Mouse (Mus musculus): ENCODE results near the gene Frs2. TPM values are rescaled to one million over a fixed set of nuclear protein-coding genes. Genes with fewer than 3 reads are reported as not detected.

Gene Frs2
- 13.7 TPM for polyA plus RNA-seq (2014; fragmentation: Illumina TruSeq; extraction: RNeasy Lipid Tissue Mini Kit (QIAGEN cat#74804); ENCODE audit: low read depth, low replicate concordance)

DNA sequence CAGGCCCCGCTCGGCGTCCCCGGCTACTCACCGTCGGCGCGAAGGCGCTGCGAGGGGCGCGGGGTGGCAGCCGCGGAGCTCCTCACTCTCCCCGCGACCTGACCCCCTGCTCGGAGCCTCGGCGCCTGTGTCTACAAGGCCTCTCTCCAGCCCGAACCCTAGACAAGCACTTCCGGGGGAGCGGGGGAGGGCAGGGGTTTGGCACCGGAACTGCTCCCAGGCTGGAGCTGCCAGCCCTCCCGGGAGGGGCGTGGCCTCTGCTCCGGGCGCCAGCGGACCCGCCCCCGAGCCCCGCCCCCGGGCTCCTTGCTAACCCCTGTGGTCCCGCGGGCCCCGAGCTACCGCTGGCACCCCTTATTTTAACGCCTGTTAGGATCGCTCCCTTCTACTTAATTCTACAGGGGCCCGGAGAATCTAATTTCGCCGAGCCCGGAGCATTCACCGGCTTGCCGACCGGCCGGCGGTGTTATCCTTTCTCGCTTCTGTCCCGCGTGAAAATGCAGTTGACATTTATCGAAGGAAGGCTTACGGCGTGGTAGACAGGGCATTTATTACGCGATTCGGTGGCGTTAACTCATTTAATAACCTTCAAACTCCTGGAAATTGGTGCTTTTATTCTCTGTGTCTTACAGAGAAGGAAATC lies at the start of gene Frs2:
TSS of gene Frs2 (minus strand) at position 174 of the 643 bp plus-strand sequence.

DNA sequence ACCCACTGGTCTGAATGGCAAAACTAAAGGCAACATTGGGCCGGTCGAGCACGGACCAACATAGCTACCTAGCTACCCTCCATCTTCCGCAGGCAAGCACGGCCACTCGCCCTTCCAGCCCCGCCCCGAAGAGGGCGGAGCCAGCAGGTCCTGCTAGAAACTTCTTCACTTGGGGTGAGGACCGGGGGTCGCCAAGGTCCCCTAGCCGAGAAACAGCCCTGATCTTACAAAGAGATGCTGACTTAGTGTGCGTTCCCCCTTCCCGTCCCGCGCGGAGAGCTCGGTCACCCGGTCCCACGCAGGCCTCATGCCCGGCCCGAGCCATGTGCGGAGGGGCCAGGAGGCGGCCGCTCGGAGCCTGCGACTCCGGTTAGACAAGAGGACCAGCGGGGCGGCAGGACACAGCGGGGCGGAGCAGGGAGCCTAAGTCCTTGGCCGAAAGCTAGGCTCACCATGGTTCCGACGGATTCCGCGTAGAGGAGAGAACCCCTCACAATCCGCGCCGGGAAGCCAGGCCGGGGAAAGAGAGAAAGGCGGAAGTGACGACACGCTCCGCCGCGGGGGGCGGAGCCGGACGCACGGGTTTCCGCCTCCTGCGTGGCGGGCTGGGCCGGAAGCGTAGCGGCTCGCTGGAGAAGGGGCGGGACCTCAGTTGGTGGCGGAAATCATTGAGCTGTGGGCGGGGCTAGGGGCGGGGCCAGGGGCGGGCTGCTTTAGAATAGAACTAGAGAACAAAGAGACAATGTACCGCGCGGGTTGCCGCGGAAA lies 84.9 kb downstream of the Frs2 start, which contains the start of gene Cct2:
TSS of gene Cct2 (minus strand) at position 561 of the 768 bp plus-strand sequence.

DNA sequence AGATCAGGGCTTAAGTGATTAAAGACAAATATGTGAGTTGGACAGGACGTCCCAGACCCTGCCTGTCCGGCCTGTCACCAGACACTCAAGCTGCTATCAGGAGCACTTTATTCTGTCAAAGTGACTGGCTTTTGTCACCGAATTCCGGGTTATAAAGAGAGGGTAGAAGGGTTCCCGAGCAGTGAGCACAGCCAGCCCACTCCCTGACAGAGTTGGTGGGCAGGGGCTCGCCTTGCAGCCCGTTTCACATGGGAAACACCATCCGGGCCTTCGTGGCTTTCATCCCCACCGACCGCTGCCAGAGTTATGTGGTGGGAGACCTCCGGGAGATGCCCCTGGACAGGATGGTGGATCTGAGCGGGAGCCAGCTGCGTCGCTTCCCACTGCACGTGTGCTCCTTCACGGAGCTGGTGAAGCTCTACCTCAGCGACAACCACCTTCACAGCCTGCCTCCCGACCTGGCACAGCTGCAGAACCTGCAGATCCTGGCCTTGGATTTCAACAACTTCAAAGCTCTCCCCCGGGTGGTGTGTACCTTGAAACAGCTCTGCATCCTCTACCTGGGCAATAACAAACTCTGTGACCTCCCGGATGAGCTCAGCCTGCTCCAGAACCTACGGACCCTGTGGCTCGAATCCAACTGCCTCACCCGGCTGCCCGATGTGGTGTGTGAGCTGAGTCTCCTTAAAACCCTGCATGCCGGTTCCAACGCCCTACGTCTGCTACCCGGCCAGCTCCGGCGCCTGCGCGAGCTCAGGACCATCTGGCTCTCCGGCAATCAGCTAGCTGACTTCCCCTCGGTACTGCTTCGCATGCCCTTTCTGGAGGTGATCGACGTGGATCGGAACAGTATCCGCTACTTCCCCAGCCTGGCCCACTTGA lies 102.9 kb downstream of the Frs2 start, which contains the start of gene Lrrc10:
TSS of gene Lrrc10 (plus strand) at position 167 of the 882 bp plus-strand sequence.

Other genes with a start within 250 kb of the Frs2 start
- gene Rab3ip, start 197.8 kb downstream of the Frs2 start, polyA plus RNA-seq (2014; fragmentation: Illumina TruSeq; extraction: RNeasy Lipid Tissue Mini Kit (QIAGEN cat#74804); ENCODE audit: low read depth, low replicate concordance) = 11.9 TPM
- gene Gm10271, start 175.9 kb downstream of the Frs2 start, polyA plus RNA-seq (2014; fragmentation: Illumina TruSeq; extraction: RNeasy Lipid Tissue Mini Kit (QIAGEN cat#74804); ENCODE audit: low read depth, low replicate concordance) = not detected
- gene Best3, start 162.2 kb downstream of the Frs2 start, polyA plus RNA-seq (2014; fragmentation: Illumina TruSeq; extraction: RNeasy Lipid Tissue Mini Kit (QIAGEN cat#74804); ENCODE audit: low read depth, low replicate concordance) = not detected
- gene Lrrc10, start 103.2 kb downstream of the Frs2 start, polyA plus RNA-seq (2014; fragmentation: Illumina TruSeq; extraction: RNeasy Lipid Tissue Mini Kit (QIAGEN cat#74804); ENCODE audit: low read depth, low replicate concordance) = not detected
- gene Cct2, start 84.7 kb downstream of the Frs2 start, polyA plus RNA-seq (2014; fragmentation: Illumina TruSeq; extraction: RNeasy Lipid Tissue Mini Kit (QIAGEN cat#74804); ENCODE audit: low read depth, low replicate concordance) = 92.6 TPM
- 33.5 TPM for gene Yeats4, start 76.0 kb upstream of the Frs2 start, polyA plus RNA-seq (2014; fragmentation: Illumina TruSeq; extraction: RNeasy Lipid Tissue Mini Kit (QIAGEN cat#74804); ENCODE audit: low read depth, low replicate concordance)
- gene 9530003J23Rik, start 90.2 kb upstream of the Frs2 start, polyA plus RNA-seq (2014; fragmentation: Illumina TruSeq; extraction: RNeasy Lipid Tissue Mini Kit (QIAGEN cat#74804); ENCODE audit: low read depth, low replicate concordance) = not detected
- gene Lyz2, start 133.8 kb upstream of the Frs2 start, polyA plus RNA-seq (2014; fragmentation: Illumina TruSeq; extraction: RNeasy Lipid Tissue Mini Kit (QIAGEN cat#74804); ENCODE audit: low read depth, low replicate concordance) = 72.7 TPM
- gene Lyz1, start 144.3 kb upstream of the Frs2 start, polyA plus RNA-seq (2014; fragmentation: Illumina TruSeq; extraction: RNeasy Lipid Tissue Mini Kit (QIAGEN cat#74804); ENCODE audit: low read depth, low replicate concordance) = 0.74 TPM
- 36.2 TPM for gene Cpsf6, start 231.5 kb upstream of the Frs2 start, polyA plus RNA-seq (2014; fragmentation: Illumina TruSeq; extraction: RNeasy Lipid Tissue Mini Kit (QIAGEN cat#74804); ENCODE audit: low read depth, low replicate concordance)